Comparison of ENCODE assay signal across 20 mouse cellular contexts in genomic region chr11:121641501-121642145, GRCm38 (mm10). TPM values are rescaled to one million over a fixed set of nuclear protein-coding genes. Genes with fewer than 3 reads are reported as not detected.
DNase-seq lines count a peak whose midpoint lies in the region; ATAC-seq and TF ChIP-seq lines count a peak whose summit lies in the region.
"Had no signal": no experiment of that assay in that cellular context is flagged by ENCODE, and none has a peak within 500 bp of the region (broad histone marks: within the 10 kb centered on the region; RNA-seq: fewer than 3 reads in every experiment).

No protein-coding gene starts in this region.

- no peak overlapping the region for H3K4me3 ChIP-seq in forebrain, embryonic 14.5 days (ENCODE audit: low read depth, low read length)
- H3K4me3 ChIP-seq in forebrain, embryonic 15.5 days, result no peak overlapping the region
- no peak overlapping the region for H3K4me3 ChIP-seq in ES-E14 (ENCODE audit: insufficient read depth in 1 of 2, low read depth in 1 of 2, low read length in 2 of 2, poor library complexity in 1 of 2, severe bottlenecking in 1 of 2)
- H3K4me3 ChIP-seq in cerebellum, adult 2 months (replicated peaks; ENCODE audit: insufficient read depth, low read depth, low read length), result no peak overlapping the region
- H3K4me3 ChIP-seq: forebrain, embryonic 10.5 days; heart, adult 2 months; midbrain, embryonic 12.5 days had no signal

- TF ChIP-seq CTCF in cerebellum, adult 2 months (IDR thresholded peaks at IDR 0.05; ENCODE audit: borderline replicate concordance, insufficient read depth, low read depth, low read length), result no peak

- peaks cover 9% of the 10 kb centered on the region; the same call in 1 of the 2 replicates for H3K36me3 ChIP-seq in forebrain, embryonic 14.5 days (ENCODE audit: control insufficient read depth, insufficient read depth, low read length)
- H3K36me3 ChIP-seq in forebrain, embryonic 15.5 days, result peaks cover 11% of the 10 kb centered on the region; the same call in 1 of the 2 replicates
- H3K36me3 ChIP-seq in ES-E14 (ENCODE audit: control insufficient read depth, insufficient read depth, low read length, poor library complexity, severe bottlenecking), result peaks cover 6% of the 10 kb centered on the region; the same call in 1 of the 2 replicates

- WGBS in forebrain, embryonic 14.5 days, result 25% methylated on average over 2 of the region's 2 CpGs
- 42% methylated on average over 2 of the region's 2 CpGs for WGBS in forebrain, embryonic 15.5 days
- 19% methylated on average over 2 of the region's 2 CpGs for WGBS in cerebellum, adult 2 months

- no peak for ATAC-seq in forebrain, embryonic 14.5 days
- no peak for ATAC-seq in forebrain, embryonic 15.5 days (replicated peaks)
- ATAC-seq: CD4-positive, CD25-positive, alpha-beta regulatory T cell, adult 4 months; inflammation-experienced regulatory T-cells, adult 6 months; liver, postnatal 0 days had no signal

- no peaks in the 10 kb centered on the region for H3K27me3 ChIP-seq in forebrain, embryonic 14.5 days (replicated peaks; ENCODE audit: control insufficient read depth, insufficient read depth, low read length)
- H3K27me3 ChIP-seq in forebrain, embryonic 15.5 days, result no peaks in the 10 kb centered on the region
- no peaks in the 10 kb centered on the region for H3K27me3 ChIP-seq in cerebellum, adult 2 months (ENCODE audit: control insufficient read depth, insufficient read depth, low read length)
- H3K27me3 ChIP-seq: midbrain, embryonic 12.5 days had no signal

- peak; percentile 14 for DNase-seq in forebrain, embryonic 14.5 days (ENCODE audit: low spot score)
- DNase-seq in ES-E14 (ENCODE audit: low read depth, low spot score), result peak; percentile 69
- DNase-seq in cerebellum, adult 2 months, result peak; percentile 64 to 66
- peak; percentile 73 to 77 for DNase-seq in cerebellum, postnatal 25 days
- no peak for DNase-seq in Muller cell, postnatal 12 days (ENCODE audit: inconsistent ontology term)
- DNase-seq in spleen, postnatal 14 days (ENCODE audit: low spot score in 2 of 2), result no peak
- DNase-seq: adrenal gland, postnatal 14 days; gastrocnemius, postnatal 25 days; heart, adult 2 months; heart, postnatal 4 days; kidney, adult 2 months; liver, postnatal 0 days; lung, postnatal 10 days had no signal

- TF ChIP-seq POLR2A in cerebellum, adult 2 months (IDR thresholded peaks at IDR 0.05; ENCODE audit: borderline replicate concordance, insufficient read depth, low read length), result no peak

- H3K4me1 ChIP-seq in forebrain, embryonic 14.5 days (ENCODE audit: control insufficient read depth, insufficient read depth, low read length), result no peaks in the 10 kb centered on the region
- H3K4me1 ChIP-seq in forebrain, embryonic 15.5 days, result peaks cover 6% of the 10 kb centered on the region; the same call in 1 of the 2 replicates
- peaks cover 0 to 5% of the 10 kb centered on the region in 2 experiments; a peak in 1 of 4 replicates for H3K4me1 ChIP-seq in ES-E14 (ENCODE audit: control insufficient read depth in 2 of 2, insufficient read depth in 2 of 2, low read length in 2 of 2, poor library complexity in 1 of 2)
- H3K4me1 ChIP-seq in cerebellum, adult 2 months (ENCODE audit: control insufficient read depth, insufficient read depth, low read length), result peaks cover 5% of the 10 kb centered on the region; the same call in 1 of the 2 replicates
- H3K4me1 ChIP-seq: midbrain, embryonic 12.5 days had no signal

- H3K27ac ChIP-seq in forebrain, embryonic 14.5 days (ENCODE audit: low read depth, low read length), result no peak overlapping the region
- H3K27ac ChIP-seq in forebrain, embryonic 15.5 days (replicated peaks), result no peak overlapping the region
- H3K27ac ChIP-seq in ES-E14 (ENCODE audit: insufficient read depth, low read depth, low read length, poor library complexity, severe bottlenecking), result no peak overlapping the region
- H3K27ac ChIP-seq in cerebellum, adult 2 months (ENCODE audit: insufficient read depth, low read length), result no peak overlapping the region
- H3K27ac ChIP-seq: forebrain, embryonic 10.5 days; heart, adult 2 months; hindbrain, embryonic 14.5 days; kidney, postnatal 0 days; midbrain, embryonic 12.5 days had no signal

- H3K9me3 ChIP-seq in forebrain, embryonic 14.5 days (replicated peaks; ENCODE audit: control insufficient read depth, low read length), result no peaks in the 10 kb centered on the region
- H3K9me3 ChIP-seq in forebrain, embryonic 15.5 days, result no peaks in the 10 kb centered on the region
- no peaks in the 10 kb centered on the region for H3K9me3 ChIP-seq in ES-E14 (ENCODE audit: control insufficient read depth, insufficient read depth, low read depth, low read length)
- H3K9me3 ChIP-seq: forebrain, embryonic 10.5 days; midbrain, embryonic 12.5 days had no signal

- no peak overlapping the region for H3K4me2 ChIP-seq in forebrain, embryonic 14.5 days (ENCODE audit: low read length)
- H3K4me2 ChIP-seq in forebrain, embryonic 15.5 days (replicated peaks), result no peak overlapping the region
- H3K4me2 ChIP-seq: hindbrain, embryonic 14.5 days; midbrain, embryonic 12.5 days had no signal

- in situ Hi-C loops in ES-E14 (cut with MboI; ENCODE audit: low sequenced_read_pairs in 2 of 2, unreplicated experiment in 2 of 2), result no loop called here

- no peak overlapping the region for H3K9ac ChIP-seq in forebrain, embryonic 14.5 days (ENCODE audit: low read length)
- no peak overlapping the region for H3K9ac ChIP-seq in forebrain, embryonic 15.5 days (replicated peaks)
- H3K9ac ChIP-seq in ES-E14 (ENCODE audit: insufficient read depth, low read depth, low read length, poor library complexity, severe bottlenecking), result no peak overlapping the region
- H3K9ac ChIP-seq: hindbrain, embryonic 14.5 days; liver, postnatal 0 days; midbrain, embryonic 12.5 days had no signal

TF ChIP-seq in ES-E14, 5 proteins besides CTCF, POLR2A, EP300 and RAD21:
- TF ChIP-seq ZC3H11A (IDR thresholded peaks at IDR 0.05; ENCODE audit: borderline replicate concordance, low read depth, low read length) (no peak), CHD2 (IDR thresholded peaks at IDR 0.05; ENCODE audit: low read depth, low read length) (no peak), ZNF384 (IDR thresholded peaks at IDR 0.05; ENCODE audit: low read depth, low read length) (no peak), MAFK (IDR thresholded peaks at IDR 0.05; ENCODE audit: insufficient read depth, low read depth, low read length) (no peak), HCFC1 (IDR thresholded peaks at IDR 0.05; ENCODE audit: borderline replicate concordance, insufficient read depth, low read length) (no peak)
TF ChIP-seq in ES-E14: peak in this region for 0.

RNA-seq across cellular contexts. Expression of gene B3gntl1, which starts 31.3 kb away (rescaled TPM):
- 4.6 and 5.5 TPM in 2 replicates for polyA plus RNA-seq in forebrain, embryonic 14.5 days (2014; fragmentation: Nextera tagmentation; extraction: Ambion mirVana)
- polyA plus RNA-seq in forebrain, embryonic 15.5 days (2015; fragmentation: Nextera tagmentation; extraction: Ambion mirVana), result 6.5 and 7.0 TPM in 2 replicates
- total RNA-seq in ES-E14 (2012; rRNA removed), result 13.2 and 17.6 TPM in 2 replicates
- polyA plus RNA-seq in cerebellum, adult 2 months (2012; rRNA removed), result 5.4 and 5.5 TPM in 2 replicates

RNA-seq across cellular contexts. Expression of gene Metrnl, which starts 59.7 kb away (rescaled TPM):
- polyA plus RNA-seq in forebrain, embryonic 14.5 days (2014; fragmentation: Nextera tagmentation; extraction: Ambion mirVana), result 3.7 and 5.8 TPM in 2 replicates
- 3.8 and 4.2 TPM in 2 replicates for polyA plus RNA-seq in forebrain, embryonic 15.5 days (2015; fragmentation: Nextera tagmentation; extraction: Ambion mirVana)
- 7.8 and 13.0 TPM in 2 replicates for total RNA-seq in ES-E14 (2012; rRNA removed)
- 10.8 and 13.2 TPM in 2 replicates for polyA plus RNA-seq in cerebellum, adult 2 months (2012; rRNA removed)

Comparison
In these comparisons a context has a peak if more than half of its experiments do, and no peak if none do; other contexts are left out.
1. DNase-seq: peak in forebrain, embryonic 14.5 days (single experiment), ES-E14 (single experiment), cerebellum, adult 2 months (2 of 2) and cerebellum, postnatal 25 days (2 of 2); none in Muller cell, postnatal 12 days (single experiment) and spleen, postnatal 14 days (0 of 2).